Mouse (Mus musculus): ENCODE results near the gene Exosc3. TPM values are rescaled to one million over a fixed set of nuclear protein-coding genes. Genes with fewer than 3 reads are reported as not detected.
A peak's percentile ranks its signal among the peaks of the same experiment; 100 is the strongest.

Exosc3 gene
- polyA plus RNA-seq, 1 experiment from 2014 or later = 34.1 TPM

- H3K36me3 ChIP-seq = no peaks in the 10 kb centered on the region
- H3K4me3 ChIP-seq = no peak overlapping the region
- H3K4me1 ChIP-seq (replicated peaks) = no peaks in the 10 kb centered on the region
- no peaks in the 10 kb centered on the region for H3K9me3 ChIP-seq
- WGBS = 79% methylated on average over 7 of the region's 7 CpGs
- H3K27ac ChIP-seq (replicated peaks) = no peak overlapping the region
- H3K9ac ChIP-seq = no peak overlapping the region
- H3K27me3 ChIP-seq = peaks cover 14% of the 10 kb centered on the region; the same call in 1 of the 2 replicates
- ATAC-seq (ENCODE audit: low FRiP score, low read depth) = no peak
- no peak overlapping the region for H3K4me2 ChIP-seq
Observed at GRCm38 (mm10) chr4:45331139-45331538, 11.4 kb downstream of the Exosc3 start.

- WGBS = under 1% methylated on average over 56 of the region's 56 CpGs
- Histone ChIP-seq H3K36me3 (peaks cover 10% of the 10 kb centered on the region), H3K9ac (peak overlapping the region; percentile 67)
Observed at GRCm38 (mm10) chr4:45320159-45320816, 22.2 kb downstream of the Exosc3 start.

DNA sequence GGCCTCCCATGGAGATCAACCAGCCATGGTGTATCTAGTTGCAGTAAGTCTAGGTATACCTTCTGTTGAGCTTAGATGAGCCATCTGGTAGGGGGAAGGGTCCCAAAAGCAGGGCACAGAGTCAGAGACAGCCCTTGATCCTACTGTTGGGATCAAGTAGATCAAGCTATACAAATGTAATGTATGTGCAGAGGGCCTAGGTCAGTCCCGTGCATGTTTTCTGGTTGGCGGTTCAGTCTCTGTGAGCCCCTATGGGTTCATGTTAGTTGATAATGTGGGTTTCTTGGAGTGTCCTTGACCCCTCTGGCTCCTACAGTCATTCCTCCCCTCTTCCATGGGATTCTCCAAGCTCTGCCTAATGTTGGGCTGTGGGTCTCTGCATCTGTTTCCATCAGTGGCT, 31.5 kb downstream of the Exosc3 start:
- no peak overlapping the region for H3K27ac ChIP-seq (replicated peaks)
- ATAC-seq (ENCODE audit: low FRiP score, low read depth) = no peak
- no peak overlapping the region for H3K9ac ChIP-seq
- WGBS = 91% methylated on average over 2 of the region's 2 CpGs
- no peaks in the 10 kb centered on the region for H3K9me3 ChIP-seq
- H3K4me2 ChIP-seq = no peak overlapping the region
- H3K36me3 ChIP-seq = peaks cover 58% of the 10 kb centered on the region
- no peaks in the 10 kb centered on the region for H3K27me3 ChIP-seq
- H3K4me1 ChIP-seq (replicated peaks) = no peaks in the 10 kb centered on the region
- H3K4me3 ChIP-seq = no peak overlapping the region

More at GRCm38 (mm10) chr4:45320159-45320816, 22.2 kb downstream of the Exosc3 start:
- peak overlapping the region; percentile 84 for H3K27ac ChIP-seq (replicated peaks)
- H3K4me3 ChIP-seq = peak overlapping the region; percentile 58
- H3K9me3 ChIP-seq = no peaks in the 10 kb centered on the region
- peaks cover 16% of the 10 kb centered on the region for H3K27me3 ChIP-seq
- ATAC-seq (ENCODE audit: low FRiP score, low read depth) = peak; percentile 93
- H3K4me2 ChIP-seq = peak overlapping the region; percentile 67
- peaks cover 21% of the 10 kb centered on the region for H3K4me1 ChIP-seq (replicated peaks)

DNA sequence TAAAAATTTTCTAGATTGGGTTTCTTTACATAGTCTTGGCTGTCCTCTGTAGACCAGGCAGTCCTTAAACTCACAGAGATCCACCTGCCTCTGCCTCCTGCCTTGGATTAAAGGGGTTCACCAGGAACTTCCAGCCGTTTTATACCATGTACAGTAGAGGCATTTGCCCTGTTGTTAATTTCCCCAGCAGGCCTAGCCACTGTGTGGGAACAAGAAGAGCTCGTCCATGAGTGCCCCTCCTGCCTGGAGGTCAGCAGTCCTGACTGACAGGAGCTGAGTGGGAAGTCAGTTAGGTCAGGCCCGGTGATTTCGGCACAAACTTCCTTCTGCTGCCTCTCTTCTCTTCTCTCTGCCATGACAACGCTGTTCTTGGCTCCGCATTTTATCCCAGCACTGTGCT, 33.9 kb downstream of the Exosc3 start:
- no peak overlapping the region for H3K27ac ChIP-seq (replicated peaks)
- H3K9me3 ChIP-seq = no peaks in the 10 kb centered on the region
- 85% methylated on average over 6 of the region's 6 CpGs for WGBS
- H3K4me3 ChIP-seq = no peak overlapping the region
- no peak overlapping the region for H3K4me2 ChIP-seq
- H3K36me3 ChIP-seq = peaks cover 62% of the 10 kb centered on the region
- no peaks in the 10 kb centered on the region for H3K4me1 ChIP-seq (replicated peaks)
- H3K9ac ChIP-seq = no peak overlapping the region
- ATAC-seq (ENCODE audit: low FRiP score, low read depth) = no peak
- H3K27me3 ChIP-seq = no peaks in the 10 kb centered on the region

DNA sequence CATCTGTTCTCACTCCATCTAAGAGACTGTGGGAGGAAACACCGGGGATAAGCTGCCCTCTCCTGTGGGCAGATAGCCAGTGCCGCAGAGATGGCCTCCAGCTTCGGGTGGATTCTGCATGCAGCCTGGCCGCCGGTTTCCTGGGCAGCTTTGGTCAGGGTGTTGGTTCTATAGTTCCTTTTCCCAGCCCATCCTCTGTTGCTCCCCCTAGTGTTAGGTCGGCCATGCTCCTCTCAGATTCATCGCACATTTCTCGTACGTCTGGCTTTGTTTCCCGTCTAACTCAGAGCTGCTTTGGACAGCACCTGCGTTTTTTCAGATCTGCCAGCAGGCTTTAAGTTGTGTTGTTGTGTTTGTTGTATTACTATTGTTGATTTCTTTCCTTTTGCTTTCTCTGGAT, 34.5 kb downstream of the Exosc3 start:
- H3K9me3 ChIP-seq = no peaks in the 10 kb centered on the region
- H3K36me3 ChIP-seq = peaks cover 65% of the 10 kb centered on the region
- no peak overlapping the region for H3K27ac ChIP-seq (replicated peaks)
- no peak overlapping the region for H3K9ac ChIP-seq
- H3K27me3 ChIP-seq = no peaks in the 10 kb centered on the region
- H3K4me2 ChIP-seq = no peak overlapping the region
- no peak overlapping the region for H3K4me3 ChIP-seq
- WGBS = 44% methylated on average over 11 of the region's 11 CpGs
- H3K4me1 ChIP-seq (replicated peaks) = no peaks in the 10 kb centered on the region
- no peak for ATAC-seq (ENCODE audit: low FRiP score, low read depth)

DNA sequence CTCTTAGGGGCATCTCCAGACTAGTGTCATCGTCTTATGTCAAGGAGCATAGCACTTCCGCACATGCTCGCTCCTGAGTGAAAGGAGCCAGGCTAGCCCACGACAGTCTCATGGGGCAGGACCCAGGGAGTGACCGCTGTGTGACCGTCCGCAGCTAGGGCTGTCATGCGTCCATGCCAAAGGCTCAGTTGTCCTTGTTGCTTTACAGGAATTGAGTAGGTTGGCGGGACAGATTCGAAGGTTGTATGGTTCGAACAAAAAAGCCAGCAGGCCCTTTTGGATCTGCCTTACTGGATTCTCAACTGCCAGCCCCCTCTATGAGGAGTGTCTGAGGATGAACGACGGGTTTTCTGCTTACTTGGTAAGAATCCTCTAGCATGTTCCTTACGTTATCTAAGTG, 37.0 kb downstream of the Exosc3 start:
- Histone ChIP-seq H3K4me2 (no peak overlapping the region), H3K27ac (replicated peaks) (no peak overlapping the region), H3K27me3 (no peaks in the 10 kb centered on the region), H3K4me3 (no peak overlapping the region), H3K4me1 (replicated peaks) (no peaks in the 10 kb centered on the region), H3K9ac (no peak overlapping the region), H3K9me3 (no peaks in the 10 kb centered on the region), H3K36me3 (peaks cover 82% of the 10 kb centered on the region)
- WGBS = 98% methylated on average over 14 of the region's 14 CpGs
- no peak for ATAC-seq (ENCODE audit: low FRiP score, low read depth)

DNA sequence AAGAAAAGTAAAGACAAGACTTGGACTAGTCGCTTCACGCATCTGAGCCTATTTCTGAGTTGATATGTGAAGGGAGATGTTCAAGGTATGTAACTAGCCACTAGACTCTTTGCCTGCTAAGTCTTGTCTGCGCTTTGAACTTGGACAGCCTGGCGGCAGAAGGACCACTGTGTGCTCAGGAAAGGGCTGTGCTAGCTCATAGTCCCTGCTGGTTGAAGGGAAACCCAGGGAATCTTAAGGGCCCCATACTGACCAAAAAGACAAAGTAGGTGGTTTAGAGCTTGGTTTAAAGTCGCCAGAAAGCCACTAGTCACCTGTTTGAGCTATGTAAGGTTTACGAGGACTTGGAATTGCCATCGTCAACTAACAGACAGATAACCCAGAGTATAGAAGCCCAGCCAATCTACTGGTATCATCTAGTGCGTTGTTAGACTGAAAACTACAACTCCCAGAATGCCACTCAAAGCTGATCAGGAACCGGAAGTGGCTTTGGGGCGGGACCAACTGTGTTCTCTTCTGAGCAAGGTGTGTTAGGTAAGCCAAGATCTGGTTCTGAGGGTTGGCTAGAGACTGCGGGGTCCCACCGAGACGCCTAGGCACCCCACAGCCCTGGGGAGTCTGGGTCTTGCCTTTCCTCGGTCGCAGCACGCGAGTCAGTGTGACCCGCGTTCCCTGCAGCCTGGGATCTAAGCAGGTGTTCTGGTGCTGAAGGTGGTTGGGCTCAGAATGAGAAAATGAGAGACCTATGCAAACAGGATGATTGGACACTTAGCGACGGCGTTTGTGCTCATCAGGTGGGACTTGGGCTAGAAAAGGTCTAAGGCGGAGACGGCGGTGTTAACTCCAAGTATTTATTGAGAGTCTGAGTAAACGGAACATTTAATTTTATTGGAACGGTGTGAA, 45.6 kb downstream of the Exosc3 start, which contains the start of gene Trmt10b:
Gene Trmt10b (plus strand): TSS at position 466 of the 903 bp plus-strand sequence.
- Histone ChIP-seq H3K9me3 (no peaks in the 10 kb centered on the region), H3K4me1 (replicated peaks) (peaks cover 17% of the 10 kb centered on the region), H3K27me3 (no peaks in the 10 kb centered on the region), H3K4me3 (peak within 1 kb of the TSS; percentile 92), H3K4me2 (peak within 1 kb of the TSS; percentile 68), H3K9ac (peak within 1 kb of the TSS; percentile 89), H3K27ac (replicated peaks) (peak within 1 kb of the TSS; percentile 56; the same call in 1 of the 2 replicates), H3K36me3 (peaks cover 21% of the 10 kb centered on the region)
- 22% methylated on average over 27 of the region's 27 CpGs for WGBS
- peak; percentile 97 for ATAC-seq (ENCODE audit: low FRiP score, low read depth)

DNA sequence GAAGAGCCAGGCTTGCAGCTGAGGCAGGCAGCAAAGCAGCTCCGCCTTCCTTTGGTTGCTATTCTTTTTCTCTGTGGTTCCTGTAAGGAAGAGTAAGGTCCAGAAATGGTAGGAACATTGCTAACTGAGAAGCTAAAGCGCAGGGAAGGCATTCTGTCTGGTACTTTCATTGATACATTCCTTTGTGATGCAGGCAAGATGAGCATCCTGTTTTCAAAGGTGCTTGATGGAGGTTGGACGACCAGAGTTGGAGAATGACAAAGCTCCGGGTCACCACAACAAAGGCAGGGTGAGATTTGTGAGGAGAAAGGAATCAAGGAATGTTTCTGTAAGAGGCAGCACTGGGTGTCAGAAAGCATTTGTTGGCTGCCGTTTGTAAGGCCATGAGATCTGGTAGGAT, 54.6 kb downstream of the Exosc3 start:
- no peak overlapping the region for H3K9ac ChIP-seq
- no peak for ATAC-seq (ENCODE audit: low FRiP score, low read depth)
- H3K27me3 ChIP-seq = no peaks in the 10 kb centered on the region
- no peak overlapping the region for H3K27ac ChIP-seq (replicated peaks)
- no peak overlapping the region for H3K4me2 ChIP-seq
- no peak overlapping the region for H3K4me3 ChIP-seq
- H3K36me3 ChIP-seq = no peaks in the 10 kb centered on the region
- no peaks in the 10 kb centered on the region for H3K4me1 ChIP-seq (replicated peaks)
- WGBS = 72% methylated on average over 5 of the region's 5 CpGs
- H3K9me3 ChIP-seq = no peaks in the 10 kb centered on the region

DNA sequence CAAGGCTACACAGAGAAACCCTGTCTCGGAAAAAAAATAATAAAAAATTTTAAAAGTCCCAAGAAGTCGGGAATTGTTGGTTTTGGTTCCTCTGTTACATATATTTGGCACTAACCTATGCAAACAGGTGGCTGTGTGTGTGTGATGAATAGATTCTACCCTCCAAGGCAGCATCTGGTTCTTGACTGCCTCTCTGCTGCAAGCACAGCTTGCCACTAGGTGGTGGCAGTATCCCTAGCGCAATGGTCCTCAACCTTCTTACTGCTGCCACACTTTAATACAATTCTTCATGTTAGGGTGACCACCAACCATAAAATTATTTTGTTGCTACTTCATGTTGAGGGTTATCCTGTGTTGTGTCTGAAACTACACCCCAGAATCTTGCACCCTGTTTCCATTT, 56.2 kb downstream of the Exosc3 start:
- Histone ChIP-seq H3K9ac (no peak overlapping the region), H3K4me1 (replicated peaks) (no peaks in the 10 kb centered on the region), H3K36me3 (no peaks in the 10 kb centered on the region), H3K27ac (replicated peaks) (no peak overlapping the region), H3K9me3 (no peaks in the 10 kb centered on the region), H3K4me2 (no peak overlapping the region), H3K4me3 (no peak overlapping the region), H3K27me3 (no peaks in the 10 kb centered on the region)
- ATAC-seq (ENCODE audit: low FRiP score, low read depth) = no peak
- WGBS = 45% methylated on average over 3 of the region's 3 CpGs

GRCm38 (mm10) chr4:45279981-45280548, 62.5 kb downstream of the Exosc3 start:
- no peaks in the 10 kb centered on the region for H3K4me1 ChIP-seq (replicated peaks)
- H3K4me3 ChIP-seq = no peak overlapping the region
- H3K9ac ChIP-seq = no peak overlapping the region
- peak; percentile 75; the same call in 1 of the 2 replicates for ATAC-seq (ENCODE audit: low FRiP score, low read depth)
- WGBS = 17% methylated on average over 4 of the region's 4 CpGs
- no peak overlapping the region for H3K27ac ChIP-seq (replicated peaks)
- no peaks in the 10 kb centered on the region for H3K27me3 ChIP-seq
- no peaks in the 10 kb centered on the region for H3K9me3 ChIP-seq
- no peaks in the 10 kb centered on the region for H3K36me3 ChIP-seq
- H3K4me2 ChIP-seq = no peak overlapping the region

GRCm38 (mm10) chr4:45279292-45279691, 63.2 kb downstream of the Exosc3 start:
- ATAC-seq (ENCODE audit: low FRiP score, low read depth) = no peak
- H3K4me1 ChIP-seq (replicated peaks) = no peaks in the 10 kb centered on the region
- H3K9me3 ChIP-seq = no peaks in the 10 kb centered on the region
- no peak overlapping the region for H3K4me2 ChIP-seq
- WGBS = 58% methylated on average over 8 of the region's 8 CpGs
- no peak overlapping the region for H3K4me3 ChIP-seq
- no peak overlapping the region for H3K27ac ChIP-seq (replicated peaks)
- no peaks in the 10 kb centered on the region for H3K36me3 ChIP-seq
- H3K27me3 ChIP-seq = no peaks in the 10 kb centered on the region
- no peak overlapping the region for H3K9ac ChIP-seq

- Histone ChIP-seq H3K4me1 (replicated peaks) (peaks cover 11% of the 10 kb centered on the region), H3K27me3 (no peaks in the 10 kb centered on the region), H3K4me3 (no peak overlapping the region), H3K4me2 (no peak overlapping the region), H3K36me3 (no peaks in the 10 kb centered on the region), H3K9ac (no peak overlapping the region), H3K9me3 (no peaks in the 10 kb centered on the region), H3K27ac (replicated peaks) (no peak overlapping the region)
- ATAC-seq (ENCODE audit: low FRiP score, low read depth) = no peak
- WGBS = 83% methylated on average over 8 of the region's 8 CpGs
Observed at GRCm38 (mm10) chr4:45275770-45276169, 66.8 kb downstream of the Exosc3 start.

All from hindbrain, embryonic 15.5 days (tissue).